Mouse (Mus musculus) liver, adult (tissue): Measurements from ENCODE around the gene Pgpep1.
A peak's percentile ranks its signal among the peaks of the same experiment; 100 is the strongest.

Experiments used
- GATA4 ChIP-seq: IDR thresholded peaks from 2 replicates; pipeline ENCODE4 v1.6.1; 2014; ENCODE audit warnings: mild to moderate bottlenecking, low read length; ENCODE audit not compliant: insufficient replicate concordance

Gene Pgpep1

GRCm38 (mm10) chr8:70657214-70657613 lies 3.0 kb downstream of the Pgpep1 start:
- TF ChIP-seq GATA4: no peak

GRCm38 (mm10) chr8:70656193-70656790 lies 3.9 kb downstream of the Pgpep1 start:
- TF ChIP-seq GATA4: no peak

- TF ChIP-seq GATA4: no peak
Measured at GRCm38 (mm10) chr8:70655469-70655868, 4.7 kb downstream of the Pgpep1 start.

DNA sequence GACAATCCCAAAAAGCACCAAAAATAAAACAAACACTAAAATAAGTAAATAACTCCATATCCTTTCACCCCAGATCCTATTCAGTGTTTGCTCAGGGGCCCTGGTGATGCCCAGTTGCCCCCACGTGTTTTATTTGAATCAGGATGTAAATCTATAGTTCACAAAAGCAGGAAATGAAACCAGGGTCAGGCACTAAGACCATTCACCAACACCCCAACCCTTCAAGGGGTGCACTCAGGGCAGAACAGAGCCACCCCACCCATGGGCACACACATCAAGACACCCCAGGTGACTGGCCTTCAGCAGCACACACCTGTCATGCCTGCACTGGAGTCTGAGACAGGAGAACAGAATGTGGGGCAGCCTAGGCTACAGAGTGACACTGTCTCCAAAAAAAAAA lies 6.1 kb downstream of the Pgpep1 start:
- TF ChIP-seq GATA4: no peak

GRCm38 (mm10) chr8:70653226-70653625 lies 7.0 kb downstream of the Pgpep1 start:
- TF ChIP-seq GATA4: no peak

DNA sequence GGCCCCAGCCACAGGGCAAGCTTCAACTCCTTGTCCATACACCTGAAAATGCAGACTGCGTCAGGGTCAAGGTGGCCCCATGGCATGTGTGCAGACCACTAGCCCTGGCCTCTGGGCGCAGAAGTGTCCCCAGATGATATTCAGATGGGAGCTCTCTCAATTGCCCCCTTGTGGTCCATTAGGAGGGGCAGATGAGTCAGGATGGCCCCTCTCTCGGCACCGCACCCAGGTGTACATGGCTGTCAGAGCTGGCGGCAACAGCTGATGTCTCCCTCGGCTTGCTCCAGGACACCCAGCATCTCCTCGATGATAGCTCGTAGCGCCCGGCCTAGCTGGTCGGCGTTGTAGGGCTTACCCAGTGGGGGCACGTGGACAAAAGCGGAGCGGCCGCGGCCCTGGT lies 9.8 kb downstream of the Pgpep1 start:
- TF ChIP-seq GATA4: no peak

DNA sequence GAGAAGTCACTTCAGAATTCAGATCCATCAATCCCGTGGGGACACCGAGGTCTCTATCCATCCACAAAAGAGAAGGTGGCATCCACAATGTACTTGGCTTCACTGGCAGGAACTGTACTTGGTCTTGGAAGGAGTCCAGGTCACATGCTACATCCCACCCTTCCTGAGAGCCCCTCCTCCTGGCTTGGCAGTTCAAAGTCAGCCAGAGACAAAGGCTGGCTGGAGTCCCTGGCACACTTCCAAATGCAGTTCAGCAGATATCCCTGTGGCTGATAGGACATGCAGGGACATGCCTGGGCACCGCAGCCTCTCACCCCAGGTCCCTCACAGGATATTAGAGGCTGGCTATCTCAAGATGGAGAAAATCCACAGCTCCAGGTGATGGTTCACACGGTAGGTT lies 10.9 kb downstream of the Pgpep1 start:
- peak; percentile 91; the same call in 1 of the 2 replicates for TF ChIP-seq GATA4

GRCm38 (mm10) chr8:70648921-70649320 lies 11.3 kb downstream of the Pgpep1 start:
- no peak for TF ChIP-seq GATA4

DNA sequence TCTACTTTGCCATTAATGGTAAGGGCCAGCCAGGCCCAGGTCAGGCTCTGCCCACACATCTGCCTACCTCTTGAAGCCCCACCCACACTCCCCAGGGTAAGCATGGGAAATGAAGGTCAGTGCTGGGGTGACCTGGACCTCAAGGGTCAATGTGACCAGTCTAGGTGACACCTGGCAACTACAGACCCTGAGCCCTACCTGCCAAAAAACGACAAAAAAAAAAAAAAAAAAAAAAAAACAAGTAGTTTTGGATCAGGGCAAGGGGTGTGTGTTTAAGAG lies 12.1 kb downstream of the Pgpep1 start:
- TF ChIP-seq GATA4: no peak

GRCm38 (mm10) chr8:70647343-70648163 lies 12.6 kb downstream of the Pgpep1 start:
- TF ChIP-seq GATA4: no peak

DNA sequence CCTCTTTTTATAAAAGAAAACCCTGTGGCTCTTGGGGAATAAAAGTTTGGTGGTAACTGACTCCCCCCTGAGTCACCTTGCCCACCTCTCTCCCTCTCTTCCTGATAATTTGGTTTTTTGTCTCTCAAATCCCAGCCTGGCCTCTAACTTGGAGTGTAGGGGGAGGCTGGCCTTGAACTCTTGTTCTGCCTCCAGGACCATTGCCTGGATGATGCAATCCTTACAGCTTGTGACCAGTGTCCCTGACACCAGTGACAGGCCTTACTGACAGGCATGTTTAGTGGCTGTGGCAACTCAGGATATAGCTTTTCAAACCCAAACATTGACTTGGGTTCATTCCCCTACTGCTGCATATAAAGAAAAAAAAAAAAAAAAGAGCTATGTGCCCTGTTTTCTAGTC lies 13.4 kb downstream of the Pgpep1 start:
- no peak for TF ChIP-seq GATA4

DNA sequence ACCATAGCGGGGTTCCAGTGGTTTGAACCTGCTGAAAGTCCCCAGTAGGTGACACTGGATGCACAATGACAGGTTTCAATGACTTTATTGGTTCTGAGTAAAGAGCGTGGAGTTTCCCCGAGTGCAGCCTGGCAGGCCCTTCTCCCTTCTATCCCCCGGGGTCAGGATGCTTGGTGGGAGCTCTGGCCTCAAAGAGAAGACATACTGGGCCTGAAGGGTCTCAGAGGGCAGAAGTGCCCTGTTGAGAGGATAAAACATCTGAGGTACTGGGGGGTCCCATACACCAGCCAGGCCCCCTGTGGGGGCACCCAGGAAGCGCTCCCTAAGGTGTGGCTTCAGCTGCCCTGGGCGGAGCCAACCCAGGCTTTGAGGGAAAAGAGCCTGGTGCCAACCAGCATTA lies 13.8 kb downstream of the Pgpep1 start:
- TF ChIP-seq GATA4: no peak

DNA sequence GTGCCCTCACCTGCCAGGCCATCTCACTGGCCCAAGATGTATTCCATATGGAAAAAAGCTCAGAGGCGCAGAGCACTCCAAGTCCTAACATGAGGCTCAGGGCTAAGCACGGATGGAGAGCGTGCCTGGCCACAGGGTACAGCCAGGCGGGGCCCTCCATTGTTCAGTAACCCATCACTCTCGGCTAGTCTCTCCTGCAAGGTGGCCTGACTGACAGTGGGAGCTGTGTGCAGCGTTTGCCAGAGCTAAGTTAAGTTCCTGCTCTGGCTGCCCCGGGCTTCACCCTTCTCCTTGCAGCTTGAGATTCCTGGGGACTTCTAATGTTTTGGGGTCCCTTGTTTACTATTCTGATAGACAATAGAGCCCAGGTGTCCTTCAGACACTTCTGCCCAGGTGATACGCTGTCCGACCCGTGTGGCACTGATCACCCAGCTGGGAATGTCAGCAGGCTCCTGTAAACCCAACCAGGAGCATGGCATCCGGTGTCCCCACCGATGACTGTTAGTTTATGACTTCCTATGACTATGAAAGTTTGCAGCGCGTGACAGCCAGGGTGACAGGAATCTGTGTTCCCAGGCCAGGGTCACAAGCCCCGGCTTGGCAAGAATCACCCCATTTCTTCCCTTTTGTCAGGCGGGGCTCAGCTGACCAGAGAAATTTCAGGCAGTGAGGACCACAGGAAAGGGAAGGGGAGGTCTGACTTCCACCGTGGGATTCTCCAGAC lies 14.5 kb downstream of the Pgpep1 start:
- TF ChIP-seq GATA4: no peak

DNA sequence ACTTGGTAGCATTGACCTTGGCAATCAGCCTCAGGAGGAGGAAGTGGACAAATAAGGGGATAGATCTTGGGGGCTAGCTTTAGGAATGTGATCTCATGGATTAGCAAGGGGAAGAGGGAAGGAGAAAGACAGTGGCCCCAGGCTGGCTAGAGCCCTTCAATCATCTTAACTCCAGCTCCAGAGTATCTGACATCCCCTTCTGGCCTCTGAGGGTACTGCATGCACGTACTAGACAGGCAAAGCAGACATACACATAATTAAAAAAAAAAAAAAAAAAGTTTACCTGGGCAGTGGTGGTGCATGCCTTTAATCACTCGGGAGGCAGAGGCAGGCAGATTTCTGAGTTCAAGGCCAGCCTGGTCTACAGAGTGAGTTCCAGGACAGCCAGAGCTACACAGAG lies 16.1 kb downstream of the Pgpep1 start:
- TF ChIP-seq GATA4: no peak

DNA sequence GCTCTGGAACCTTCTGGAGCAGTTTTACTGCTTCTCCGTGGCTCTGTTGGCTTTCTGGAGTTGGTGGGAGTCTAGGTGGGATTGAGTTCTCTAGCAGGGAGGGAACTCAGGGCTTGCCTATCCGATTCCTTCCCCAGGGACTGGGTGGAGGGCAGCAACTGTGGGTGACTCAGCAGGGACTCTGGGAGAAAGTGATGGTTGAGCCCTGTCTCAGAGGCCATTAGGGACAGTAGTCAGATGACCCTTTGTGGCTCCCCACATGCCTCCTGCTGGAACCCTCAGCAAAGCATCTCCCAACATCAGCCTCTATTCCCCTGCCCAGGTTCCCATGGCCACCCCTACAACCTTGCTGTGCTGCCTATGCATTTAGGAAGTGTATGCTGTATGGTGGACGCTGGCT lies 17.2 kb downstream of the Pgpep1 start:
- TF ChIP-seq GATA4: no peak

GRCm38 (mm10) chr8:70638752-70639151 lies 21.4 kb downstream of the Pgpep1 start:
- no peak for TF ChIP-seq GATA4
